Mouse (Mus musculus) cortical plate, adult 2 months (tissue): ENCODE measurements around the gene Txndc5.

Experiments used
- CTCF ChIP-seq: fragments of 200-500 bp; IDR thresholded peaks from 2 replicates; pipeline ENCODE4 v1.5.1; 2011; ENCODE audit warnings: mild to moderate bottlenecking, control low read depth, low read length; ENCODE audit not compliant: insufficient read depth; ENCODE audit errors: extremely low read depth
- POLR2A ChIP-seq: fragments of 200-500 bp; IDR thresholded peaks from 2 replicates; pipeline ENCODE4 v1.6.1; 2011; ENCODE audit warnings: mild to moderate bottlenecking, low read length, control low read depth; ENCODE audit not compliant: insufficient read depth; ENCODE audit errors: extremely low read depth

- TF ChIP-seq CTCF (no peak), POLR2A (no peak)
Observed at GRCm38 (mm10) chr13:38515431-38515830, 13.2 kb downstream of the Txndc5 start.
